Mouse (Mus musculus) ES-CJ7 (cell line): Measurements from ENCODE around the gene Gid4.
A peak's percentile ranks its signal among the peaks of the same experiment; 100 is the strongest.

Experiments used
- DNase-seq: peaks from one replicate; pipeline ENCODE4 v3.0.0; 2011; ENCODE audit warnings: low read depth, low spot score

Gid4 gene

GRCm38 (mm10) chr11:60416963-60417716, at the start of gene Gid4:
Gene Gid4, plus strand, starts transcription at chr11:60417145.
- DNase-seq, result peak; percentile 100

DNA sequence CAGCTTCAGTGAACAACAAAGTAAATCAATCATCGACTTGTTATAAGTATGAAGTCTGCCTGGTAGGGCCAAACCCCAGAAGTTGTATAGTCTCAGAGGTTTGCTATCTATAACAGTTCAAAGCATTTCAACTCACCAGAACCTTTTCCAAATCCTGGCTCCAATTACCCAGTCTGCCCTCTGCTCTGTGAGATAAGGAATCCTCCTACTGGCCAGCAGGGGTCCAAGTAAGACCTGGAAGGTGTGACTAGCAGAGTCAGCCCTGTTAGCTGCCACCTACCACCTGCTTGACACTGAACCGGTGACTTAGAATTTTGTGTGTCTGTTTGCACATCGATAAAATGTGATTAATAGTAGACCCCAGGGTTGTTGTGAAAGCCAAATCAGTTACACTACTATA, 49.7 kb upstream of the Gid4 start:
- DNase-seq, result peak; percentile 69

GRCm38 (mm10) chr11:60368909-60369308, 48.0 kb upstream of the Gid4 start:
- DNase-seq, result no peak

GRCm38 (mm10) chr11:60369448-60369847, 47.5 kb upstream of the Gid4 start:
- DNase-seq, result no peak

GRCm38 (mm10) chr11:60370431-60370830, 46.5 kb upstream of the Gid4 start:
- no peak for DNase-seq

GRCm38 (mm10) chr11:60374481-60374880, 42.5 kb upstream of the Gid4 start:
- DNase-seq, result no peak

DNA sequence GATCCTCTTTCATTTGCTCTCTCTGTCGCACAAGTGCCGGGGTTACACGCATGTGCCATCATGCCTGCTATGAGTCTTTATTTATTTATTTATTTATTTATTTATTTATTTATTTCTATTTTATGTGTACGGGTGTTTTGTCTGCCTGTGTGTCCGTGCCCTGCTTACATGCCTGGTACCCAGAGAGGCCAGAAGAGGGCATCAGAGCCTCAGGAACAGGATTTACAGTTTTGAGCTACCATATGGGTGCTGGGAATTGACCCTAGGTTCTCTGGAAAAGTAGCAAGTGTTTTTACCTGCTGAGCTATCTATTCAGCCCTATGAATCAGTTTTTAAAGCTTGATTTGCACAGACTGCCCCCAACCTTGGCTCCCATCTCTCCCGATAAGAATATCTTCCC, 33.4 kb upstream of the Gid4 start:
- peak; percentile 56 for DNase-seq

GRCm38 (mm10) chr11:60384762-60385421, 32.1 kb upstream of the Gid4 start:
- DNase-seq, result peak; percentile 48

DNA sequence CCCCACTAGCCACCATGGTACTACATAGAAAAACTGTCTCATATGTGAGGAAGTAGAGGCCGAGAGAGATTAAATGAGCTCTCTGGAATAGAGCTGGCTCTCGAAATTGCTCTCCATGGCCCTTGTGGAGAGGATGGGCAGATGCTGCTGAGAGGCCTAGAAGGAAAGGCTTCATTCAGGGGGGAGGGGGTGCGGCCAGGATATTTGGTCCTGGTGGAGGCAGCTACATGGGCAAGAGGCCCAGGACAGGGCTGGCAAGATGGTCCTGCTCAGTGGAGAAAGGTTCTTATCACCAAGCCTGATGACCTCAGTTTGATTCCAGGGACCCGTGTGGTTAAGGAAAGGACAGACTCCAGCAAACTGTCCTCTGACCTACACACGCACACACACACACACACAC, 31.0 kb upstream of the Gid4 start:
- no peak for DNase-seq

GRCm38 (mm10) chr11:60387944-60388343, 29.0 kb upstream of the Gid4 start:
- DNase-seq, result no peak

GRCm38 (mm10) chr11:60391346-60391745, 25.6 kb upstream of the Gid4 start:
- DNase-seq, result no peak

DNA sequence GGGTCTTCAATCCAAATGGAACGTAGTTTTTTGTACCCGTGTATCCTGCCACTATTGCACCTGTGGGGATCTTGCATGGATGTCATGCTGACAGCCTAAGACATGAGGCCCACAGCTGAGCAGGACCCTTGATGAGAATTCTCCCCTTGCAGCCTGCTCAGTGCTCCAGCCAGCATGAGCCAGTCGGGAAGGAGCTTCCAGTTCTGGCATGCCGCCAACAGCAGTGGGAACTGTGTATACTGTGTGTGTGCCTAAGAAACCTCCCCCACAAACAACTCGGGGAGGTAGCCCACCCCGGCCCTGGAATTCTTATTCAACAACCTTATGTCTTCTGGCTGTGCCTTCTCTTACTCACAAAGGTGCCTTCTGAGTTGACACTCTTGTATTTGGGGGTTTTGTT, 20.4 kb upstream of the Gid4 start:
- DNase-seq, result no peak

DNA sequence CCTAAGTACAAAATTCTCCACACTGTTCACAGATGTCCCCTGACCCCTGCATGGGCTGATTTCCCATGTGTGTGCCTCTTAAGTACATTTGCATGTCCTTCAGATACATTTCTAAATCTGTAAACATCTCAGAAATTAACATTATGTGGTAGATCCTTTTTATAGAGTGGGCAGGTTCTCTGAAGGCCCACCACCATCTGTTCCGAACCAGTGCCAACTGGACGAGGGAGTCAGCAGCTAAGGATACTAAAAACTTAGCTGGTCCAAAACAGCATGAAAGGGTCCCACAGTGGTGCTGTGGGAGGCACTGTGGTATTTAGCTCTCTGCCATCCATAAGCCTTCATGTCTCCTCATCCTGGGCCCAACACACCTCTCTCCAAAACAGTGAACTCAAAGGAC, 19.8 kb upstream of the Gid4 start:
- no peak for DNase-seq

GRCm38 (mm10) chr11:60406606-60407005, 10.3 kb upstream of the Gid4 start:
- DNase-seq, result no peak

- DNase-seq, result peak; percentile 64
Observed at GRCm38 (mm10) chr11:60412173-60412572, 4.8 kb upstream of the Gid4 start.

- no peak for DNase-seq
Observed at GRCm38 (mm10) chr11:60412921-60413320, 4.0 kb upstream of the Gid4 start.

- no peak for DNase-seq
Observed at GRCm38 (mm10) chr11:60416590-60416962, 369 bp upstream of the Gid4 start.

DNA sequence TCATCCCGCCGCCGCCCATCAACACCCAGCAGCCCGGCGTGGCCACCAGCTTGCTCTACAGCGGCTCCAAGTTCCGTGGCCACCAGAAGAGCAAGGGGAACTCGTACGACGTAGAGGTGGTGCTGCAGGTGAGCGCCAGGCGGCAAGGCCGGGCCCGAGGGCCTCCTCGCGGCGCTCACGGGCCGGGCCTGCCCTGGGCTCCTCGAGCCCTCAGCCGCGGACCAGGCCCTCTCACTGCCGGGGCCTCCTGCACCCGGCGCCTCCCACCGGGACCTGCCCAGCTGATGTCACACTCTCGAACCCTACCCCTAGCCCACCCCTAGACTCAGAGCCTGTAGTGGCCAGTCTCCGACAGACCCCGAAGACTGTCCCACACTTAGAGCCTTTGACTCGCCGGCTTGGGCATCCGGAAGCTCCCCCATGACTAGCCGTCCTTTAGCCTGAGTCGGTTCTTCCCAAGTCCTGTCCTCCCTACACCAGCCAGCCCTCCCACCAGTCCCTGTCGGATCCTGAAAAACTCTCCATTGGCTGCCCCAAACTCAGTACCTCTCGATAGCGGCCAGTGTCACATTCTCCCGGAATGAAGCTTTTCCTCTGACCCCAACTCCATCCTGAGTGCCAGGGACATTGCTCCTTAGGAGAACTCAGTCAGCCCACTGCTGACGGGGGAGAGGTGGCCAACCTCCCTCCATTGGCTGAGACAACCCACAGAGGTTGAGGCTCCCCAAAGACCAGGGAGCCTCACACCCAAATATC, 950 bp downstream of the Gid4 start, which contains the start of gene Atpaf2:
TSS of gene Atpaf2 (minus strand) at position 741 of the 756 bp plus-strand sequence.
- no peak for DNase-seq

- DNase-seq, result peak; percentile 19
Observed at GRCm38 (mm10) chr11:60418473-60418803, 1.5 kb downstream of the Gid4 start.

DNA sequence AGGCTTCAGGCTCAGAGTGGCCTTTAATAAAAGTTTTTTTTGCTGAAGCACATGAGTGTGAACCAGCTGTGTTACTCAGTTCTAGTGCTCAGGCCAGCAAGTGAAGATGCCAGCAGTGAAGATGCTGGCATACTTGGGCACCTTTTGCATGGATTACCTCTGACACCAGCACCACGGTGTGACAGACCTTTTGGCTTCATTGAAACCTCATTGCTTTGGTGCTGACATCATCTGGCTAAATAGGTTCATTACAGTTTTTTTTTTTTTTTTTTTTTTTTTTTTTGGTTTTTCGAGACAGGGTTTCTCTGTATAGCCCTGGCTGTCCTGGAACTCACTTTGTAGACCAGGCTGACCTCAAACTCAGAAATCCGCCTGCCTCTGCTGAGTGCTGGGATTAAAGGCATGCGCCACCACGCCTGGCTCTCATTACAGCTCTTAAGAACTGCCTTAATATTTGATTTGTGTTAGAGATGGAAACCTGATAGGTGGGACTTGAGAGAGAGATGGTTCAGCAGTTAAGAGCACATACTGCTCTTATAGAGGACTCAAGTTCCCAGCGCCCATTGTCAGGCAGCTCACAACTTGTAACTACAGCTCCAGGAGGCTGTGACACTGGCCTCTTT, 5.2 kb downstream of the Gid4 start:
- DNase-seq, result peak; percentile 43

GRCm38 (mm10) chr11:60423006-60423405, 6.1 kb downstream of the Gid4 start:
- peak; percentile 83 for DNase-seq

DNA sequence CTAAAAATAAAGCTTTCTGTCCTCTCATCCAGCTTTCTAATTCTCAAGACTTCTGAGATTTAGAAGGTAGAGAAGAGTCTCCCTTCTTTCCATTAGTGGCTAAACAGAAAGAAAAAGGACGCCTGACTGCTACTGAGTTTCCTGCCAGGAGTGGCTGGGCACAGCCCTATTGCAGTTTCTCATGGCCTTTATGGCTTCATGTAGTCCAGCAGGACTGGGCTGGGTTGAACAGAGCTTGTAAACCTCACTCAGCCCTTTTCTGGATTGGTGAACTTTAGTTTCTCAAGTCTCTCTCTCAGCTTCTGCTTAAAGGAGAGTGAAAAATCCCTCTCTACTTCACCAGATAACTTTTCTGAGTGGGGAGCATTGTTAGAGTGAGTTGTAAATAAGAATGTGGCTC, 9.5 kb downstream of the Gid4 start:
- DNase-seq, result no peak
